Mouse (Mus musculus): ENCODE measurements around the gene 1700034I23Rik. TPM values are rescaled to one million over a fixed set of nuclear protein-coding genes. Genes with fewer than 3 reads are reported as not detected.

Gene 1700034I23Rik
- 0.65 TPM for polyA plus RNA-seq (2017; shearing (Covaris generic))

DNA sequence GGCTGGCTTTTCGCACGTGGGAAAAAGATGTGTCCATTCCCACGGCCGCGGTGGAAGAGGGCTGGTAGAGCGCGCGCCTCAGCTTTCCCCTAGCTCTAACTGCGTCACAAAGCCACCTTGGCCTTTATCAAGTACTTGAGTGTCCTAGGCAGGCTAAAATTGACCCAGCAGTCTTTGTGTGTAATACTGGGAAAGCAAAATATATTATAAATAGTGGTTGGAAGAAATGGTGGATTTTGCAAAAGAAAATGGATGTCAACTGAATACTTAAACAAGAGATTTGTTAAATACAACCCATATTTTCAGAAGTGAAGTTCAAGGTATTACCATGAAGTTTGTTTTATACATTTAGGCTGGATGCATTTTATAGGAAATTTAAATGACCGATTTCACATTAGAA lies at the start of gene 1700034I23Rik:
Gene 1700034I23Rik, minus strand, starts transcription at position 101 of the 400 bp plus-strand sequence.

DNA sequence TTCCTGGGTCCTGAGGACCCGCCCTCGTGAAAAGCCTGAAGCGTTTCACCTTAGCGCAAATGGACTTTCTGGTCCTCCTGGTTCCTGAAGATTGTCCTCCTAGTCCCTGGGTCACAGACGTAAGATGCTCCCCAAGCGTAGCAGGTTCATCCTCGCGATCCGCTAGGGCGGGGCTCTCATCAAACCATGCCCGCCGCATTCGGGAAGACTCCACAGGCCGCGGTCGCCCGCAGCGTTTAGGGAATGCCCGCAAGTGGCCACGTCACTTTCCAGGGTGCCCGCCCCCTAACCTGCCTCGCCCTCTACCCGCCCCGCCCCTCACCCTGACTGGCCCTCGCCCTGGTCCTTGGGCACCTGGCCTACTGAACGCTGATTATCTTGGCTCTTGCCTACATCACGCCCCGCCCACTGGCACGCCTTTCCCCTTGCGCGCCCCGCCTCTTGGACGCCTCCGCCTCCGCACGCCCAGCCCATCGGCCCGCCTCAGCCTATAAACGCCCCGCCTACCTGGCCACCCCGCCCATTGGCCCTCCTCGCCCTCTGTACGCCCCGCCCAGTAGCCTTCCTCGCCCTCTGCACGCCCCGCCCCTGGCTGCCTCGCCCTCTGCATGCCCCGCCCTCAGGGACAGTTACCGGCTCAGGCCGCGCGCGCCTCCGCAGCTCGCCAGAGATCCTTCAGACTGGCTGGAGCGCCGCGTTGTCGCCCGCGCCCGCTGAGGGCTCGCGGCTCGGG lies 47.0 kb upstream of the 1700034I23Rik start, which contains the start of gene Larp1b:
Gene Larp1b, plus strand, starts transcription at position 659 of the 733 bp plus-strand sequence.

Other genes with a start within 250 kb of the 1700034I23Rik start
- not detected for gene Slc25a31, start 193.7 kb downstream of the 1700034I23Rik start, polyA plus RNA-seq (2017; shearing (Covaris generic))
- 33.7 TPM for gene Hspa4l, start 158.0 kb downstream of the 1700034I23Rik start, polyA plus RNA-seq (2017; shearing (Covaris generic))
- 18.4 TPM for gene Plk4, start 102.5 kb downstream of the 1700034I23Rik start, polyA plus RNA-seq (2017; shearing (Covaris generic))
- gene Mfsd8, start 55.7 kb downstream of the 1700034I23Rik start, polyA plus RNA-seq (2017; shearing (Covaris generic)): 23.8 TPM
- 17.9 TPM for gene Abhd18, start 55.6 kb downstream of the 1700034I23Rik start, polyA plus RNA-seq (2017; shearing (Covaris generic))
- gene Larp1b, start 47.3 kb upstream of the 1700034I23Rik start, polyA plus RNA-seq (2017; shearing (Covaris generic)): 19.7 TPM
- 4.1 TPM for gene Pgrmc2, start 180.5 kb upstream of the 1700034I23Rik start, polyA plus RNA-seq (2017; shearing (Covaris generic))

All from inflammation-experienced regulatory T-cells, adult 16 weeks (primary cell).